Mouse (Mus musculus) bone marrow, adult 2 months (tissue): Measurements from ENCODE around the gene Rhag. TPM values are rescaled to one million over a fixed set of nuclear protein-coding genes. Genes with fewer than 3 reads are reported as not detected.

ENCODE experiments used
- H3K27ac ChIP-seq: fragments of 200-500 bp; 2 replicates; pipeline ENCODE4 v1.5.1; 2012; ENCODE audit warnings: low read depth, mild to moderate bottlenecking, control low read depth, inconsistent platforms, low read length; ENCODE audit not compliant: control insufficient read depth, poor library complexity, insufficient read depth
- H3K4me1 ChIP-seq: fragments of 200-500 bp; 2 replicates; pipeline ENCODE4 v1.6.1; 2011; ENCODE audit warnings: low read length; ENCODE audit not compliant: control insufficient read depth, insufficient read depth
- H3K4me3 ChIP-seq: fragments of 200-500 bp; replicated peaks from 2 replicates; pipeline ENCODE3; 2011; ENCODE audit warnings: mild to moderate bottlenecking, low read depth, low read length, control low read depth; ENCODE audit not compliant: control insufficient read depth
- CTCF ChIP-seq: fragments of 200-500 bp; IDR thresholded peaks from 2 replicates; pipeline ENCODE4 v1.5.1; 2011; ENCODE audit warnings: low read length, control low read depth; ENCODE audit not compliant: control insufficient read depth, insufficient read depth
- POLR2A ChIP-seq: fragments of 200-500 bp; IDR thresholded peaks from 2 replicates; pipeline ENCODE4 v1.6.1; 2011; ENCODE audit warnings: low read depth, mild to moderate bottlenecking, control low read depth, low read length, borderline replicate concordance; ENCODE audit not compliant: control insufficient read depth
- whole genome bisulfite sequencing: fragments of 180-500 bp; shearing (Covaris S2); methylation state at CpG from one replicate; pipeline ENCODE4 v1.1.7; 2018; 5-methylcytosine and 5-hydroxymethylcytosine counted together
- polyA plus RNA-seq: library from polyadenylated mRNA; stranded (reverse); fragments of >200 nt; gene quantifications from 2 replicates; pipeline ENCODE4 v1.2.4, GENCODE M21; 2011; ENCODE audit warnings: low replicate concordance; ENCODE audit not compliant: missing spikeins, insufficient read depth, insufficient read length

Rhag gene
- polyA plus RNA-seq, 1 experiment: 37.6 TPM

DNA sequence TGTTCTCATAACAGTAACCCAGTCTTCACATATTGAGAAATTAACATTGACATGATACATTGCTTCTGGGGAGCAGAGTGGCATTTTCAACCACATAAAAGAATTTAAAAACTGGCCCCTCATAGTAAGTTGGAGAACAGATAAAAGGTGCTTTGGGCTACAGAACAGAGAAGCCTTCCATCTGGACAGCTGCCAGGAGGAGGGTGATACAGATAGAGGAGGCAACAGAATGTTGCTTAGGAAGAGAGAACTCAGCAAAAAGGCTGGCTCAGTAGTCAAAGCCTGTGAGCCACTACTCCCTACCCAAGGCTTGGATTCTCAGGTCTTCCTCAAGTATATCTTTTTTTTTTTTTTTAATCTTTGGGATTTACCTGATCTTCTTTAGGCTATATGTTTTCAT, 44.1 kb downstream of the Rhag start:
- no peaks in the 10 kb centered on the region; the same call in 1 of the 2 replicates for H3K4me1 ChIP-seq
- no peak for TF ChIP-seq CTCF
- no peak for TF ChIP-seq POLR2A
- H3K4me3 ChIP-seq: no peak overlapping the region
- H3K27ac ChIP-seq: no peak overlapping the region

DNA sequence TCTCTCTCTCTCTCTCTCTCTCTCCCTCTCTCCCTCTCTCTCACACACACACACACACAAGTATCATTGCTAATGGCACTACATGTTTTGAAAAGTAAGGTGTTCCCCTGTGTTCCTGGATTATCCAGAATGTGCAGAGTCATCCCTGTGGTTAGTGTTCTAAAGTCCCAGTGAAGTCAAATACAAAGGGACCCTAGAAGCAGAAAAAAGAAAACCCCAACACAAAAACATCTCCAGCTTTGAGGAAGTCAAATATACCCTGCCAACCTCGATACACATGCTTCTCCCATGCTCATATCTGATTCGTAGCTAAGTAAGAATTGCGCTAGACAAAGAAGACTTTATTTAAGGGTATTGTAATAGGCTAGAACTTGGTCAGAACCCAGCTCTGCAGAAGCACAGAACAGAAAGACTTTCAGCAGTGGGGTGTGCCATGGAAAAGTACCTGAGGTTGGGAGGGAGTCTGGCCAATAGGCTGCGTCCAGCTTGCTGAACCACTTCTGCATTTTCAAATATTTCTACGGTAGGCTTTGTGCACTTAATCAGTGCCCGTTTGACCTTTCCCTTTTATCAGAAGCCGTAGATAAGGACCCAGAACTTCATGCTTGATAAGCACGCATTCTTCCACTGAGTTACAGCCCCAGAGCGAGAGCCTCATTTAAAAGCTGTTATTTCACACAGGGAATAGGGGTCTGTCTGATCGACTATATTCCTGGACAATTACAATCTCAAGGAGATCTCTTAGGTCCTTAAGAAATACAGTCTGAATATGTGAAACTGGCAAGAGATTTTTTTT, 58.2 kb downstream of the Rhag start:
- Histone ChIP-seq H3K27ac (no peak overlapping the region), H3K4me3 (no peak overlapping the region), H3K4me1 (no peaks in the 10 kb centered on the region; the same call in 1 of the 2 replicates)
- WGBS: 8% methylated on average over 10 of the region's 10 CpGs
- TF ChIP-seq POLR2A (no peak), CTCF (no peak)

DNA sequence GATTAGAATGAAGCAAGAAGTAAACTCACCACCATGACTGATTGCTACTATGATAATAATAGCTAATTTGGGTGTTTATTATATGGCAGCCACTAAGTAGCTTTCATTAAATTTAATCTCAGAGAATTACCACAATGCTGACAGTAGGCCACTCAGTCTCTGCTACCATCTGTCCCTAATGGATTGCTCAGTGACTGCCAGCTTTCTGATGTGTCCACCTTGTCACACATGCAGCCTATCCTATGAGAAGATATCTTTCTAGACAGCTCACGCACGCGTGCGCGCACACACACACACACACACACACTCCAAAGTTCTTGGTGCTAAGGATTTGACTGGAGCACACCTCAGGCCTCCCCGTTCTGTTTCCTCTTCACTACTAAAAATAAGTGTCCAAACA, 61.7 kb downstream of the Rhag start:
- 85% methylated on average over 6 of the region's 6 CpGs for WGBS

GRCm38 (mm10) chr17:40873582-40874011, 62.7 kb downstream of the Rhag start:
- Histone ChIP-seq H3K27ac (no peak overlapping the region), H3K4me1 (no peaks in the 10 kb centered on the region; the same call in 1 of the 2 replicates), H3K4me3 (no peak overlapping the region)
- TF ChIP-seq CTCF: no peak
- TF ChIP-seq POLR2A: no peak
- WGBS: 7% methylated on average over 2 of the region's 2 CpGs

More for the DNA sequence above, 61.7 kb downstream of the Rhag start:
- H3K4me3 ChIP-seq: no peak overlapping the region
- H3K27ac ChIP-seq: no peak overlapping the region
- TF ChIP-seq CTCF (no peak), POLR2A (no peak)
- no peaks in the 10 kb centered on the region; the same call in 1 of the 2 replicates for H3K4me1 ChIP-seq

DNA sequence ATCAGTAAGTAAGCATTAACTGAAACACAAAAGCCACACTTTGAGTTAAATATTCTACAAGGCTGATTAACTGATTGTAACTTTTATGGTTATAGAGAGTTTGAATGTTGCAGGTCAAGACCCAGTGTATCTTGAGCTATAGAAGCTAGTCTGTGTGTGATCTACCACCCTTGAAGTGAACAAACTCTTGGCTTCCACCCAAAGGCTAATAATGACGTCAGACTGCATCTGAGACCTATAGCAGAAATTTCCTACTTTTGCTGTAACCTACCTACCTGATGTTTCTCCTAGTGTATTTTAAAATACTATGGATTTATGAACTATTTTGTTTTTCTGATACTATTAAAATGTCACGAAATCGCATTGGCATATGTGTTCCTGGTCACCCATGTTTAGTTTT, 63.8 kb downstream of the Rhag start:
- no peak for TF ChIP-seq POLR2A
- TF ChIP-seq CTCF: no peak
- Histone ChIP-seq H3K4me1 (no peaks in the 10 kb centered on the region; the same call in 1 of the 2 replicates), H3K4me3 (no peak overlapping the region), H3K27ac (no peak overlapping the region)
- WGBS: 65% methylated on average over 3 of the region's 3 CpGs

DNA sequence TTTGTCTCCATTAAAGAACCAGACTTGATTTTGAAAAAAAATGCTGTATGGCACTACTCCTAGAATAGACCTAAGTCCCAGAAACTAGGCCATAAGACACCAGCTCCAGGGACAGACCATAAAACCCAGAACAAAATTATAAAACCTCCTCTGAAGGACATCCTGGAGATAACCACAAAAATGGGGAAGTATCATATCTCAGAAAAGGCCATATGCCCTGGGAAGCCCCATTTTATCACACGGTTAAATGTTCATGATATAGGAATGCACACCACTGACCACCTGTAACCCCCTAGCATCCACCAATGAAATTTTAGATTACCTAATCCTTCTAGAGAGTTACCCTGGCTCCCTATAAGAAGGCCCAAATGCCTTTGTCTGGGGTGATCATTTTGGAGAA, 64.6 kb downstream of the Rhag start:
- Histone ChIP-seq H3K27ac (no peak overlapping the region), H3K4me1 (no peaks in the 10 kb centered on the region; the same call in 1 of the 2 replicates), H3K4me3 (no peak overlapping the region)
- no peak for TF ChIP-seq CTCF
- no peak for TF ChIP-seq POLR2A
- 17% methylated on average over 1 of the region's 1 CpGs for WGBS

DNA sequence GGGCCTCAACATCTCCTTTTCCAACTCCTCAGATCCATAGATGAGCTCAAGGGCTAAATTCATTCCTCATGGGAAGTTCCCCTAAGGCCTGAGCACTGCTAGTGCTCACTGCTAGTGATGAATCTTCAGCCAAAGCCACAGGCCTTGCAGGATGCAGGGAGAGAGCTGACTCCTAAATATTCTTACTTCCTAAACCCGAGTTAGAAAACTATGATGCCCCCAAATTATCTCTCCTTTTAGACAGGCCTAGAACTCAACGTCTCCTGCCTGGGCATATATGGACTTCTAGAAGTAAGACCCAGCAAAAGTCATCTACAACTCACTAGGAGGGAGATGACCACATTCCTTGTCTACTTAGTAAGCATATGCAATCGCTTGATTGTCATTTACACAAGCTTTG, 66.8 kb downstream of the Rhag start:
- 48% methylated on average over 3 of the region's 3 CpGs for WGBS
- H3K4me3 ChIP-seq: no peak overlapping the region
- no peak for TF ChIP-seq CTCF
- TF ChIP-seq POLR2A: no peak
- H3K27ac ChIP-seq: no peak overlapping the region
- no peaks in the 10 kb centered on the region; the same call in 1 of the 2 replicates for H3K4me1 ChIP-seq

- WGBS: 1% methylated on average over 6 of the region's 6 CpGs
- no peaks in the 10 kb centered on the region for H3K4me1 ChIP-seq
- H3K4me3 ChIP-seq: peak overlapping the region; percentile 97
- no peak overlapping the region for H3K27ac ChIP-seq
- TF ChIP-seq POLR2A: no peak
- no peak for TF ChIP-seq CTCF
Measured at GRCm38 (mm10) chr17:40879528-40879923, 68.6 kb downstream of the Rhag start.
